Mouse (Mus musculus) CH12.LX (cell line): ENCODE results near the gene Fbxl20. TPM values are rescaled to one million over a fixed set of nuclear protein-coding genes. Genes with fewer than 3 reads are reported as not detected.

Source experiments
- DNase-seq: peaks from one replicate; pipeline ENCODE4 v3.0.0-alpha.2; 2013; ENCODE audit errors: extremely low read depth
- H3K27ac ChIP-seq: 2 replicates; pipeline ENCODE4 v1.5.1; 2012; ENCODE audit warnings: low read depth, mild to moderate bottlenecking, control low read depth, moderate library complexity; ENCODE audit not compliant: insufficient read depth
- H3K27me3 ChIP-seq: replicated peaks from 2 replicates; pipeline ENCODE3; 2012; ENCODE audit warnings: inconsistent platforms
- H3K36me3 ChIP-seq, 2 experiments: replicated peaks in 1 of 2; 2 replicates each; pipeline versions ENCODE3 to v1.6.1; 2012; ENCODE audit warnings: inconsistent platforms in 1 of 2, low read length in 1 of 2, mild to moderate bottlenecking in 1 of 2, mixed read lengths in 1 of 2, moderate library complexity in 1 of 2; ENCODE audit not compliant: control insufficient read depth in 1 of 2, insufficient read depth in 1 of 2
- H3K4me1 ChIP-seq, 2 experiments: 2 replicates each; pipeline ENCODE4 v1.6.1; 2012; ENCODE audit warnings: inconsistent platforms in 1 of 2, moderate library complexity in 1 of 2; ENCODE audit not compliant: insufficient read depth in 2 of 2, control insufficient read depth in 1 of 2
- H3K4me2 ChIP-seq: 2 replicates; pipeline ENCODE4 v1.6.1; 2012; ENCODE audit warnings: low read depth, mild to moderate bottlenecking, control low read depth; ENCODE audit not compliant: poor library complexity, insufficient read depth, severe bottlenecking
- H3K4me3 ChIP-seq, 3 experiments: fragments of 150-350 bp in 1 of 3; sonication (generic) in 1 of 3; replicated peaks in 1 of 3; 2 replicates each; pipeline versions ENCODE3 to v1.5.1; 2011 to 2012; ENCODE audit warnings: low read depth in 2 of 3, low read length in 2 of 3, mild to moderate bottlenecking in 2 of 3, moderate library complexity in 2 of 3, control low read depth in 1 of 3, improper control_type of control experiment in 1 of 3, inconsistent platforms in 1 of 3, mixed read lengths in 1 of 3; ENCODE audit not compliant: poor library complexity in 1 of 3
- H3K79me2 ChIP-seq: replicated peaks from 2 replicates; pipeline ENCODE4 v1.6.1; 2012; ENCODE audit warnings: mild to moderate bottlenecking, moderate library complexity; ENCODE audit not compliant: control insufficient read depth, poor library complexity, insufficient read depth, severe bottlenecking; ENCODE audit errors: extremely low read depth
- H3K9ac ChIP-seq: 2 replicates; pipeline ENCODE4 v1.6.1; 2012; ENCODE audit warnings: low read depth, mild to moderate bottlenecking, control low read depth, moderate library complexity; ENCODE audit not compliant: insufficient read depth
- H3K9me3 ChIP-seq: replicated peaks from 2 replicates; pipeline ENCODE3; 2012; ENCODE audit warnings: low read length, inconsistent platforms, mixed read lengths
- BHLHE40 ChIP-seq: IDR thresholded peaks from 2 replicates; pipeline ENCODE4 v1.6.1; 2011; ENCODE audit warnings: mild to moderate bottlenecking, low read depth, low read length, improper control_type of control experiment
- CHD1 ChIP-seq: IDR thresholded peaks from 2 replicates; pipeline ENCODE4 v1.6.1; 2012; ENCODE audit warnings: low read depth, low read length, improper control_type of control experiment, inconsistent platforms
- CHD2 ChIP-seq: IDR thresholded peaks from 2 replicates; pipeline ENCODE4 v1.6.1; 2011; ENCODE audit warnings: low read length, improper control_type of control experiment
- CTCF ChIP-seq, 2 experiments: IDR thresholded peaks in 1 of 2; conservative IDR thresholded peaks in 1 of 2; 2 replicates each; pipeline ENCODE4 v1.5.1; 2011 to 2012; ENCODE audit warnings: low read depth in 2 of 2, low read length in 2 of 2, improper control_type of control experiment in 1 of 2, inconsistent platforms in 1 of 2, mild to moderate bottlenecking in 1 of 2, moderate library complexity in 1 of 2
- ELF1 ChIP-seq: IDR thresholded peaks from 2 replicates; pipeline ENCODE4 v1.6.1; 2014; ENCODE audit warnings: low read depth, mild to moderate bottlenecking, inconsistent platforms, low read length, improper control_type of control experiment
- EP300 ChIP-seq: IDR thresholded peaks from 2 replicates; pipeline ENCODE4 v1.6.1; 2011; ENCODE audit warnings: low read length, improper control_type of control experiment
- ETS1 ChIP-seq: conservative IDR thresholded peaks from 2 replicates; pipeline ENCODE4 v1.6.1; 2012; ENCODE audit warnings: low read depth, mild to moderate bottlenecking, inconsistent platforms, low read length, improper control_type of control experiment, moderate library complexity
- HCFC1 ChIP-seq: IDR thresholded peaks from 2 replicates; pipeline ENCODE4 v1.6.1; 2012; ENCODE audit warnings: low read depth, mild to moderate bottlenecking, inconsistent platforms, low read length, improper control_type of control experiment
- JUN ChIP-seq: IDR thresholded peaks from 2 replicates; pipeline ENCODE4 v1.6.1; 2011; ENCODE audit warnings: low read depth, mild to moderate bottlenecking, low read length, improper control_type of control experiment, moderate library complexity; ENCODE audit not compliant: insufficient read depth
- JUND ChIP-seq: conservative IDR thresholded peaks from 2 replicates; pipeline ENCODE4 v1.6.1; 2011; ENCODE audit warnings: low read depth, low read length, improper control_type of control experiment
- KAT2A ChIP-seq: IDR thresholded peaks from 2 replicates; pipeline ENCODE4 v1.6.1; 2012; ENCODE audit warnings: low read length, improper control_type of control experiment, inconsistent platforms; ENCODE audit not compliant: insufficient replicate concordance
- MAFK ChIP-seq: IDR thresholded peaks from 2 replicates; pipeline ENCODE4 v1.6.1; 2011; ENCODE audit warnings: low read length, improper control_type of control experiment; ENCODE audit not compliant: insufficient replicate concordance
- MAX ChIP-seq: IDR thresholded peaks from 2 replicates; pipeline ENCODE4 v1.6.1; 2011; ENCODE audit warnings: low read length, improper control_type of control experiment
- MAZ ChIP-seq: IDR thresholded peaks from 2 replicates; pipeline ENCODE4 v1.6.1; 2012; ENCODE audit warnings: low read depth, mild to moderate bottlenecking, inconsistent platforms, low read length, improper control_type of control experiment, moderate library complexity
- MEF2A ChIP-seq: IDR thresholded peaks from 2 replicates; pipeline ENCODE4 v1.6.1; 2014; ENCODE audit warnings: low read depth, mild to moderate bottlenecking, inconsistent platforms, low read length, improper control_type of control experiment, borderline replicate concordance
- MXI1 ChIP-seq: IDR thresholded peaks from 2 replicates; pipeline ENCODE4 v1.6.1; 2011; ENCODE audit warnings: mild to moderate bottlenecking, low read depth, low read length, improper control_type of control experiment
- MYC ChIP-seq: IDR thresholded peaks from 2 replicates; pipeline ENCODE4 v1.6.1; 2011; ENCODE audit warnings: low read depth, mild to moderate bottlenecking, improper control_type of control experiment, low read length
- NELFE ChIP-seq: IDR thresholded peaks from 2 replicates; pipeline ENCODE4 v1.6.1; 2011; ENCODE audit warnings: low read depth, low read length, improper control_type of control experiment
- PAX5 ChIP-seq: IDR thresholded peaks from 2 replicates; pipeline ENCODE4 v1.6.1; 2012; ENCODE audit warnings: low read length, inconsistent platforms, mixed read lengths
- POLR2AphosphoS2 ChIP-seq: IDR thresholded peaks from 2 replicates; pipeline ENCODE4 v1.6.1; 2011; ENCODE audit warnings: low read depth, low read length, improper control_type of control experiment
- SIN3A ChIP-seq: IDR thresholded peaks from 2 replicates; pipeline ENCODE4 v1.6.1; 2012; ENCODE audit warnings: low read length, improper control_type of control experiment, inconsistent platforms
- SMC3 ChIP-seq: IDR thresholded peaks from 2 replicates; pipeline ENCODE4 v1.6.1; 2011; ENCODE audit warnings: low read depth, low read length, improper control_type of control experiment
- TBP ChIP-seq: conservative IDR thresholded peaks from 2 replicates; pipeline ENCODE4 v1.6.1; 2011; ENCODE audit warnings: low read depth, low read length, improper control_type of control experiment
- USF1 ChIP-seq: IDR thresholded peaks from 2 replicates; pipeline ENCODE4 v1.6.1; 2014; ENCODE audit warnings: low read depth, mild to moderate bottlenecking, inconsistent platforms, low read length, improper control_type of control experiment
- ZMIZ1 ChIP-seq: IDR thresholded peaks from 2 replicates; pipeline ENCODE4 v1.6.1; 2012; ENCODE audit warnings: low read depth, mild to moderate bottlenecking, inconsistent platforms, low read length, improper control_type of control experiment
- ZNF384 ChIP-seq: IDR thresholded peaks from 2 replicates; pipeline ENCODE4 v1.6.1; 2012; ENCODE audit warnings: low read depth, low read length, improper control_type of control experiment, inconsistent platforms
- dilution Hi-C: fragments of 300-500 bp; cut with MboI; formaldehyde crosslinking; loops from 2 replicates; pipeline ENCODE4 v1.14.3; 2020; ENCODE audit warnings: low sequenced_read_pairs; ENCODE audit not compliant: extremely low pct_unique_long_range_greater_than_20kb, extremely low pct_ligation_motif_present
- in situ Hi-C: fragments of 300-500 bp; cut with MboI; formaldehyde crosslinking; loops from 3 replicates; pipeline ENCODE4 v1.14.3; 2019; ENCODE audit warnings: low sequenced_read_pairs, low pct_ligation_motif_present, low pct_unique_long_range_greater_than_20kb, mixed read lengths
- polyA plus RNA-seq: library from polyadenylated mRNA; unstranded; fragments of >175 nt; gene quantifications from 2 replicates; pipeline ENCODE4 v1.2.1, GENCODE M21; 2012; ENCODE audit warnings: low read depth; ENCODE audit not compliant: insufficient read length
- total RNA-seq, 2 experiments: library from RNA; depleted of rRNA; stranded (reverse); fragments of 300-350 nt in 1 of 2; fragments of >200 nt in 1 of 2; gene quantifications; 2 replicates each; pipeline ENCODE4 v1.2.3; 2012 to 2014

Fbxl20 gene
- total and polyA plus RNA-seq, 3 experiments: 6.4 to 9.0 (median 7.9) TPM

- no peaks in the 10 kb centered on the region for H3K79me2 ChIP-seq
- no peaks in the 10 kb centered on the region for H3K36me3 ChIP-seq
- H3K27me3 ChIP-seq: no peaks in the 10 kb centered on the region
- H3K4me1 ChIP-seq: peaks cover 2 to 9% of the 10 kb centered on the region in 2 experiments; a peak in 2 of 4 replicates
- H3K27ac ChIP-seq: no peak overlapping the region
- no peak overlapping the region for H3K4me3 ChIP-seq
- H3K9ac ChIP-seq: no peak overlapping the region
- no peak for TF ChIP-seq EP300
- no peak for TF ChIP-seq MAZ
- no peak for TF ChIP-seq CTCF (conservative IDR thresholded peaks at IDR 0.05 in 1 of 2, IDR thresholded peaks at IDR 0.05 in 1 of 2; ENCODE audit: low read depth in 2 of 2, low read length in 2 of 2)
- TF ChIP-seq SMC3: no peak
- no peak for TF ChIP-seq CHD2
- TF ChIP-seq HCFC1: no peak
- TF ChIP-seq SIN3A: no peak
- no peak for TF ChIP-seq TBP
- no peak for TF ChIP-seq NELFE
- TF ChIP-seq USF1: no peak
- no peak for TF ChIP-seq MYC
- TF ChIP-seq, all 38 proteins: peak for 0
- H3K9me3 ChIP-seq: no peaks in the 10 kb centered on the region
- dilution Hi-C loops: no loop called here
- in situ Hi-C loops: no loop called here
- no peak overlapping the region for H3K4me2 ChIP-seq
- no peak for DNase-seq
Observed at GRCm38 (mm10) chr11:98037871-98038270, 112.3 kb downstream of the Fbxl20 start.

DNA sequence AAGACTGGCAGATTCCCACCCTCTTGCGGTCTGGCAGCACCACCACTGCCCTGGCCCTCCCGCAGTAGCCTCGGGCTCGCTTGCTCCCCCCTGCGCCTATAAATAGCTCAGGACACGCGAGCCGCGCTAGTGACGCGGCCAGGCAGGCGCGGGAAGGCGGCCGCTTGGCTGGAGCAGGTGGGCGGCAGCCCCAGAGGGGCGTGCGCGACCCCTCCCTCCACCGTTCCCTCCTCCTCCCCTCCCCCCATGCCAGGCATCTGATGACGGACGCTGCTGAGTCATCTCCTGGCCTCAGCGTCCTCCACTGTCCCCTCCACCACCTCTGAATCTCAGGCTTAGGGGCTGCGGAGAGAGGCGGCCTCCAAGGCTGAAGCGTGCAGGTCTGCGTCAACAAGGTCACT is 114.2 kb downstream of the Fbxl20 start:
- Histone ChIP-seq H3K4me2 (peak overlapping the region; percentile 37; the same call in 1 of the 2 replicates), H3K4me1 (peaks cover 2 to 9% of the 10 kb centered on the region in 2 experiments; a peak in 2 of 4 replicates), H3K36me3 (peaks cover 4 to 7% of the 10 kb centered on the region in 2 experiments), H3K79me2 (no peaks in the 10 kb centered on the region), H3K9ac (no peak overlapping the region), H3K27ac (no peak overlapping the region), H3K27me3 (no peaks in the 10 kb centered on the region), H3K9me3 (no peaks in the 10 kb centered on the region), H3K4me3 (peak overlapping the region in 1 of 3 experiments; percentile 2)
- dilution Hi-C loops: no loop called here
- no peak for DNase-seq
- in situ Hi-C loops: no loop called here
- TF ChIP-seq MAFK (peak; percentile 26; the same call in 1 of the 2 replicates), ETS1 (no peak), MEF2A (peak; percentile 59; the same call in 1 of the 2 replicates), ZNF384 (no peak)

DNA sequence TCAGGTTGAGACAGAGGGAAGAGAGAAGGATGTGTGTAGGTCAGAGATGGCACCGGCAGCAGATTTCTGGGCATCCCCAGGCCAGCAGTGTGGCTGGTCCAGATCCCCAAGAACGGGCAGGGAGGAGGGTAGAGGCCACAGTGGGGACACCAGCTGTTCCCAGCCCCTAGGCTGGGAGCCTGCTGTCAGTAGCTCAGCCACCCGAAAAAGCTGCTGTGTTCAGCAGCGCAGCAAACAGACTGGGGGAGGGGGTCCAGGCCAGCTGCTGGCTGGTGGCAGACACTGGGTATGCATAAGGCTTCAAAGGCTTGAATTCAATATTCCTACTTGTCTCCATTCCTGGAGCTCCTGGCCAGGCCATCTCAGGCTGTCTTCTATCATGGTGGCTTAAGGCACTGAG is 115.4 kb downstream of the Fbxl20 start:
- Histone ChIP-seq H3K4me2 (no peak overlapping the region), H3K9ac (no peak overlapping the region), H3K4me3 (no peak overlapping the region), H3K36me3 (peaks cover 15 to 18% of the 10 kb centered on the region in 2 experiments), H3K4me1 (peaks cover 2 to 9% of the 10 kb centered on the region in 2 experiments; a peak in 3 of 4 replicates), H3K79me2 (no peaks in the 10 kb centered on the region), H3K27me3 (no peaks in the 10 kb centered on the region), H3K27ac (no peak overlapping the region), H3K9me3 (no peaks in the 10 kb centered on the region)
- no peak for DNase-seq
- in situ Hi-C loops (no loop called here), dilution Hi-C loops (no loop called here)
- no peak for TF ChIP-seq CHD1
- no peak for TF ChIP-seq PAX5
- TF ChIP-seq MXI1: no peak
- no peak for TF ChIP-seq MAX
- TF ChIP-seq CTCF (conservative IDR thresholded peaks at IDR 0.05 in 1 of 2, IDR thresholded peaks at IDR 0.05 in 1 of 2; ENCODE audit: low read depth in 2 of 2, low read length in 2 of 2): no peak
- no peak for TF ChIP-seq KAT2A
- TF ChIP-seq JUND: no peak
- no peak for TF ChIP-seq JUN
- TF ChIP-seq ELF1: no peak
- no peak for TF ChIP-seq ZMIZ1
- TF ChIP-seq ZNF384: no peak
- TF ChIP-seq BHLHE40: no peak
- TF ChIP-seq SMC3: no peak
- TF ChIP-seq HCFC1: no peak
- no peak for TF ChIP-seq MAZ
- TF ChIP-seq POLR2AphosphoS2: no peak
- TF ChIP-seq TBP: no peak
